Mouse (Mus musculus) telencephalon, adult 2 months (tissue): ENCODE data around the gene Ralbp1.
A peak's percentile ranks its signal among the peaks of the same experiment; 100 is the strongest.

Source experiments
- DNase-seq: peaks from one replicate; pipeline ENCODE4 v3.0.0-alpha.2; 2011; ENCODE audit warnings: low read depth, low spot score

The Ralbp1 gene

DNA sequence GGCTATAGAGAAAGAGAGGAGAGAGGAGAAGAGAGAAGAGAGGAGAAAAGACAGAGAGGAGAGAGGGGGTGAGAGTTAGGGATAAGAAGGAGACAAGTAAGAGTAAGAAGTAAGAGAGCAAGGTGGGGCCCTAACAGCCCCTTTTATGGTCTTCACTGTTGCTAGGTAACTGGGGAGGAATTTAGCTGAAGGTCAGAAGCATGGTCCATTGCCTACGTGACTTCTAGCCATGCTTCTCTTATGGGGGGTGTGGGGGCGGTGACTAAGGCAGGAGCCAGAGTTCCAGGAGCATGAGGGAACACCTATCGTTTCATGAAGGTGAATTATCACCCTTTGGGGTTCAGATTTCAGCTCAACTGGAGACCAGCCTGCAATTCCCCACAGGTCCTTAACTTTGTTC is 10.4 kb upstream of the Ralbp1 start:
- no peak for DNase-seq

- DNase-seq, result no peak
Measured at GRCm38 (mm10) chr17:65889476-65889875, 3.9 kb upstream of the Ralbp1 start.

DNA sequence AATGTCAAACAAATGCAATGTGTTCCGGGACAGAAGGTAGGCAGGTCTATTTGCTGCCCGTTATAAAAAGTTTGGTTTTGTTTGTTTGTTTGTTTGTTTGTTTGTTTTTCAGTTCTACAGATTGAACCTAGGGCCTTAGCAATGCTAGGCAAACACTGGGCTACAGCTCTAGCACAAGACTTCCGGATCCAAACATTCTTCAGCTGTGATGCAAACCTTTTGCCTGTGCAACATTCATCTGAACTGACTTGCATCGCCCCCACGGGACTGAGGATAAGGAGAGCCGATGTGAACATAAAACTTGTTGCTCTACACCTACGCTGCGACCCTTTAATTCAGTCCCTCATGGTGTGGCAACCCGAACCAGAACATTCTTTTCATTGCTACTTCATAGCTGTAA is 973 bp upstream of the Ralbp1 start:
- DNase-seq, result no peak

DNA sequence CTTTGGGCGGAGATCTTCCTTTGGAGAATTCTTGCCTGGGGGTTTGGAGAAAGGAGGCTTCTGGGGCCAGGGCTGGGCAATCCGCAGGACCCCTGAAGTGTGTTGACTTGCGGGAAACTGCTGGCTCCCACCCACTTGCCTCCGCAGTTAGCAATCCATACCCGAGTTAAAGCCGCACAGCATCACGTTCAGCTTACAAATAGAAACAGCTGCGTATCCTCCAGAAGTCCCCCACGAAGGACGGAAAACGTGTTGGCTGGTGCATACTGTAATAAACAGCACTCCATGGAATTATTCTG is 251 bp downstream of the Ralbp1 start:
- DNase-seq, result no peak

GRCm38 (mm10) chr17:65884691-65885397 is 754 bp downstream of the Ralbp1 start:
- peak; percentile 99 for DNase-seq

DNA sequence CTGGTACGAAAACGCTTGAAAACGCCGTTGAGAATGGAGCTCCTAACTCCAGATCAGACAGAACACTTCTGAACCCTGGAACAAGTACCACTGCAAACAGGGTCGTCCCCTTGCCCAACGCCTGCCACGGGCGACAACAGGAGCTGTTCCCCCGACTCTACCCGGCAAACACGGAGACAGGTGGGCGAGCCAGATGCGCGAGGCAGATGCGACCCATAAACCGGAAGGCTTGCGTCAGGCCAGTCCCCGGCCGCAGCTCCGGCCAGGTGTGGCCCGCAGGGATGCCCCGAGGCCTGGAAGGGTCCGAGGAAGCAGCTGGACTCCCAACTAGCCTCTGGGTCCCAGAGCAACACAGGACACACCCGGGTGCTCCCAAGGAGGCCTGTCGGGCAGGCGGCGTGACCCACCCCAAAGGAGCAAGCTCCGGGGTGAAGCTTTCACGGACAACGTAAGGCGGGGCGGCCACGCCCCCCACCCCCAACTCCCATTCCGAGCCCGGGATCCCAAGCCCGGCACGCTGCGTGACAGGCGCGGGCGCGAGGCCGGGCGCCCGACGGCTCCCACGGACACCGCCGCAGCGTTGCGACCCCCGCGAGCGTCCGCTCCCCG is 1.4 kb downstream of the Ralbp1 start:
- no peak for DNase-seq

GRCm38 (mm10) chr17:65877026-65877425 is 8.6 kb downstream of the Ralbp1 start:
- no peak for DNase-seq

GRCm38 (mm10) chr17:65873834-65874233 is 11.8 kb downstream of the Ralbp1 start:
- no peak for DNase-seq

GRCm38 (mm10) chr17:65873156-65873555 is 12.4 kb downstream of the Ralbp1 start:
- DNase-seq, result no peak

GRCm38 (mm10) chr17:65872652-65873051 is 12.9 kb downstream of the Ralbp1 start:
- DNase-seq, result no peak

GRCm38 (mm10) chr17:65872051-65872450 is 13.5 kb downstream of the Ralbp1 start:
- DNase-seq, result no peak

DNA sequence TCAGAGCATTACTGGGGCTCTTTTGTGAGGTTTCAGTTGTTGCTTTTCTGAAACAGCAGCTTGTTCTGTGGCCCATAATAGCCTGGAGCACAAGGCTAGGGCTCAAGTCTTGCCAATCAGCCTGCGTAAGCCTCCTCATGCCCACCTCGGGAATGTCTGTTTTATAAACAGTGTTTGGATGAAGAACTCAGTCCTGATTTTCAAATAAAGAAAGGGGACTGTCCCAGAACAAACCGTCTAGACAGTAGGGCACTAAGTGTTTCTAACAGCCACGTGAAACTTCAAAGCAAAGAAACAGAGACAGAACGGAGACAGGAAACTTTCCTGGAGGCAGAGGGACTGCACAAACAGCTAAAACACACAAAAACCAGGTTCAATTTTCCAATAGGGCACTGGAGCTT is 14.0 kb downstream of the Ralbp1 start:
- no peak for DNase-seq

DNA sequence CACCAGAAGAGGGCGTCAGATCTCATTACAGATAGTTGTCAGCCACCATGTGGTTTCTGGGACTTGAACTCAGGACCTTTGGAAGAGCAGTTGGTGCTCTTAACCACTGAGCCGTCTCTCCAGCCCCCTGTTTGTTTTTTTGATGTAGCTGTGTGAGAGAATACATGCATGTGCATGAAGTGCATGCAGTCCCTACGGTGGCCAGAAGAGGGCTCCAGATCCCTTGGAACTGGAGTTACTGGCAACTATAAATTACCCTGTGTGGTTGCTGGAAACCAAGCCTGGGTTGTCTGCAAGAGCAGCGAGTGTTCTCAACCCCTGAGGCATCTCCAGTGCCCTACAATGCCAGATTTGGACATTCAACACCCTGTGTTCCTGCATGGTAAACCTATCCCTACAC is 15.5 kb downstream of the Ralbp1 start:
- DNase-seq, result no peak

DNA sequence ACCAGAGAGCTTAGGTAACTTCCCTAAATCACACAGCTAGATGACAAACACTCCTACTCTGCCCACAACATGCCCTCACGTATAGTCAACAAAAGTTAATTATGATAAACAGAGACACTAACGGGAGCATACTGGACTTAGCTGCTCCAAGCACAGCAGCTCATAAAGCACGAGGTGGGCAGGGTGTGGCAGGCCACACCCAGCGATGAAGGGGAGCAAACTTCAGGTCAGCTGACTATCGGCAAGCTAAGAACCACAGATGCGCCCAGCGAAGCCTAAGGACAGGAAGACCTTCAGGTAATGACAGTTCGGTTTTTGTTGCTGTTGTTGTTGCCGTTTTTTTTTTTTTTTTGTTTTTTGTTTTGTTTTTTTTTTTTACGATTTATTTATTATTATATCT is 15.9 kb downstream of the Ralbp1 start:
- no peak for DNase-seq

DNA sequence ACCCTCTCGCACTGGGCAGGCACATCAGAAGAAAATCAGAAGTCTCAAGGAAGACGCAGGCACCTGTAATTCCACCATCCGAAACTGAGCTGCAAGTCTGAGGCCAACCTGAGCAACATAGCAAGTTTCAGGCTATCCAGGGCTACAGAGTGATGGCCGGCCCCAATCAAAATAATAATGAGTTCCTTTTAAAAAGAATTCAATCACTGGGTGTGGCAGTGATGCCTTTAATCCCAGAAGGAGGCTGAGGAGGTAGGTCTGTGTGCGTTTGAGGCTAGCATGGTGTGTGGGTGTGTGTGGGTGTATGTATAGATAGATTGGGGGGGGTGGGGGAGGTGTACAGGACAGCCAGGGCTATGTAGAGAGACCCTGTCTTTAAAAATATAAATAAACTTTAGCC is 17.6 kb downstream of the Ralbp1 start:
- DNase-seq, result no peak

- no peak for DNase-seq
Measured at GRCm38 (mm10) chr17:65866201-65866600, 19.4 kb downstream of the Ralbp1 start.

DNA sequence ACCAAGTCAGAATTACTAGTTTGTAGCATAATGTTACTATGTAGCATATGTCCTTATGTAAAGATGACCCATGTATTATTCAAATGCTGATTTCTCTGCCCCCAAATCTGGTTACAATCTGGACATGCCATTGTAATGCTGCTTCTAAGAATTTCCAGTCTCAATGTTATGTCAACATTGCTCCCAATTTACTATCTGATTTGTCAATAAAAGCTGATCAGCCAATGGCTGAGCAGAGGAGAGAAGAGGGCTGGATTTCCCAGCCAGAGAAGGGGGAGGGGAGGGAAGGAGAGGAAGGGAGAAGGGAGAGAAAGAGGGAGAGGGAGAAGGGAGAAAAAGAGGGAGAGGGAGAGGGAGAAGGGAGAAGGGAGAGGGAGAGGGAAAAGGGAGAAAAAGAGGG is 20.3 kb downstream of the Ralbp1 start:
- DNase-seq, result no peak

GRCm38 (mm10) chr17:65864742-65865141 is 20.9 kb downstream of the Ralbp1 start:
- DNase-seq, result peak; percentile 42

- no peak for DNase-seq
Measured at GRCm38 (mm10) chr17:65863830-65864229, 21.8 kb downstream of the Ralbp1 start.

DNA sequence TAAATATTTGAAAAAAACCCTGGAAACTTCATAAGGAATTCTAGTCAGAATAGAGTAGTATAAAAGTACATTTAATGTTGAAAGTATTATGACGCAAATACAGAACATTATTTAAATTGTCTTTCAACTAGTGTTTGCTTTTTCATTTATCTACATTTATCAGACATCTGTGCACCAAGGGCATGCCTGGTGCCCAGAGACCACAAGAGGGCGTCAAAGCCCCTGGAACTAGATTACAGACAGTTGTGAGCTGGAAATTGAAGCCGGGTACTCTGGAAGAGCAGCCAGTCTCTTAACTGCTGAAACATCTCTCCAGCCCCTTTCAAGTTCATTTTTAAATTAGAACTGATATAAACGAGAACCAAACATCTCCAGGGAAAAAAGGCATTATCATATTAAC is 23.0 kb downstream of the Ralbp1 start:
- no peak for DNase-seq

GRCm38 (mm10) chr17:65857617-65858016 is 28.0 kb downstream of the Ralbp1 start:
- no peak for DNase-seq

DNA sequence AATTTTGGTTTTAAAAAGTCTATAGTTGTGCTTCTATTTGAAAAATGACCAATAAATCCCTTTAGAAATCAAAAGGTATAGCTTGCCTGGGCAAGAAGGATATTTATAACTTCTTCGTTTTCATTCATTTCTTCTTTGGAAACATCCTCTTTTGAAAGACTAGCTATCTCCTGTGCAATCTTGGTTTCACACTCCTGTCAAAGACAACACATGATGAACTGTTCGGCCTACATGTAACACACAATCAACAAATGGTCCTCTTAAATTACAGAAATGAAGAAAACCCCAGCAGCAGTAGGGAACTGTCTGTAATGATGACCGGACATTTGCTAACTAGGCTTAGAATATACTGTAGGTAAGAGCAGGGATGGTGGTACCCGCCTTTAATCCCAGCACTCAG is 31.6 kb downstream of the Ralbp1 start:
- DNase-seq, result no peak

DNA sequence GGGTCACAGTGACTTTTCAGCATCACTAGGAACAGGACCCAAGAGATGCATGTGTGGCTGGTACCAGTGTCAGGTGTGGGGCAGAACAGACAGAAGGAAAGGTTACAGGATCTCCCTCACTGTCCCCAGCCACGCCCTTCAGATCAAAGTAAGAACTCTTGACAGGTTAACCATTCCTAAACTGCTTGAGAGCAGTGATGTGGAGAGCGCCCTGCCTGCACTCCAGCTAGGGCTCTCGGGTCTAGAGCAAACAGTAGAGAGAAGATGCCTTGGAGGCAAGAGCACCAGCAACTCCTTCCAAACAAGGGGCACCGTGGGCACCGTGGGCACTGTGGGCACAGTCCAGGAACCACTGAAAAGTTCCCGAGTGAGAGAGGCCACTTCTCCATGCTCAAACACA is 32.3 kb downstream of the Ralbp1 start:
- DNase-seq, result no peak

DNA sequence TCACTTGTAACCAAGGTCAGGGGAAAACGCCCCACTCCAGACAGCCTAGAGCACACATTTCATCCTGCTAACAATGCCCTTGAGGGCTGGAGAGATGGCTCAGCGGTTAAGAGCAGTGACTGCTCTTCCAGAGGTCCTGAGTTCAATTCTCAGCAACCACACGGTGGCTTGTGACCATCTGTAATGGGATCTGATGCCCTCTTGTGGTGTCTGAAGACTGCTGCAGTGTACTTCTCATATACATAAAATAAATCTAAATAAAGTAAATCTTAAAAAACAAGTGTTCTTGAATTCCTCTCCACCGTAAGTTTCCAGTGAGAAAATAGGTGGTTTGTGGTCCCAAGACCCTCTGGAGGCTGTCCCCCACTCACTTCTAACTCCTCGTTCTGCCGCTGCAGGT is 33.8 kb downstream of the Ralbp1 start:
- DNase-seq, result no peak
